Mouse (Mus musculus): ENCODE data around the gene Sept5.

Sept5 gene

DNA sequence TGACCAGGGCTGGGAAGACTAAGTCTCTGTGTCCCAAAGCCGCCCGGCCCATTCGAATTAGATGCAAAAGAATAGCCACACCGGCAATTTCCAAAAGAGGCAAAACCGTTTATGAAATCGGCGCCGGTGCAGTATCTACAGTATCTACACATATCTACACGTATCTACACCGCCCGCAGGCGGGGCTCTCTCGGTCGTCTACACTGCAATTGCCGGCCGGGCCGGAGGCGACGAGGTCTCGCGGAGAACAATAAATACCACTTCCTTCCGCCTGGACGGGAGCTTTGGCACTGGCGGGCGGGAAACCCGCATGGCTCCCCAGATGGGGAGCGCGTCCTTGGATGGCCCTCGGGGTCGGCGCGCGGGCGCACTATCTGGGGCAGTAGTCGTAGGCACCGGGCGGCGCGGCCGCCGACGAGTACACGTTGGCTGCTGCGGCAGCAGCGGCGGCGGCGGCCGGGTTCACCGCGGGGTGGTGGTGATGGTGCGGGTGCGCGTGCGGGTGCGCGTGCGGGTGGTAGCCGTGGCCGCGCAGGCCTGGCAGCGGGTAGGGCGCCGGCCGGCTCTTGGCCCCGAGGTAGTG, 48.0 kb downstream of the Sept5 start:
- no peak for DNase-seq

DNA sequence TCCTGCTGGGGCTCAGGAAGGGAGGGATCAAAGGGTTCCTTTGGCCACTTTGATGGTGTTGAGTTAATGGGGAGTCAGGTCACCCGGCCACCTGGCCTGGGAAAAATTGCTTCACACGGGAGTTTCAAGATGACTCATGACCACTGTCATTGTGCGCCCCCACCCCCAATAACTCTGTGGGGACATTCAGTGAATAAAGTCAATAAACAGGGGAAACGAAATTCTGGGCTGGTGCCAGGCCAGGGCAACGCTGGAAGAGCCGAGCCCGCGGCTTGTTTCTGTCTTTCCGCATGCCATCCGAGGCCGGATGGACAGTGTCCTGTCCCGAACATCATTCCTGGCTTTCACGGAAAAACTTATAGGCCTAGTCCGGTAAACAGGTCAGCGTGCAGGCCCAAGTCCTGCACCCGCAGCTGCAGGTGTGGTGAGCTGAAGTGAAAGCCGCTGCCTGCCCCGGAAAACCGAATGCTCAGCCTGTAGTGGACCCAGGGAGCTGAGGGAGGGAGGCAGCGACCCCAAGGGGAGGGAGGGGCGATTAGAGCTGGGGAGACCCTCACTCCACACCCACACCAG, 48.6 kb downstream of the Sept5 start:
- no peak for DNase-seq

GRCm38 (mm10) chr16:18580389-18580788, 49.4 kb downstream of the Sept5 start:
- no peak for DNase-seq

- no peak for DNase-seq
Observed at GRCm38 (mm10) chr16:18577599-18578160, 52.1 kb downstream of the Sept5 start.

- no peak for DNase-seq
Observed at GRCm38 (mm10) chr16:18577071-18577470, 52.7 kb downstream of the Sept5 start.

- DNase-seq: no peak
Observed at GRCm38 (mm10) chr16:18574196-18574595, 55.6 kb downstream of the Sept5 start.

Measured in layer of hippocampus, adult 9-11 months (tissue).